Mouse (Mus musculus) forebrain, postnatal 0 days (tissue): ENCODE results near the gene Srebf1. TPM values are rescaled to one million over a fixed set of nuclear protein-coding genes. Genes with fewer than 3 reads are reported as not detected.

Source experiments
- ATAC-seq: fragments of 200-750 bp; cut with Nextera tagmentation; 2 replicates; pipeline ENCODE4 v1.8.0; 2017; ENCODE audit warnings: mild to moderate bottlenecking, moderate library complexity
- DNase-seq: peaks from one replicate; pipeline ENCODE4 v3.0.0-alpha.2; 2015
- H3K27ac ChIP-seq: fragments of 300-500 bp; sonication (generic); 2 replicates; pipeline ENCODE4 v1.5.1; 2014; ENCODE audit warnings: low read depth, mild to moderate bottlenecking, antibody characterized with exemption, low read length, moderate library complexity, mixed read lengths
- H3K27me3 ChIP-seq: fragments of 300-500 bp; sonication (generic); 2 replicates; pipeline ENCODE4 v1.6.1; 2014; ENCODE audit warnings: mild to moderate bottlenecking, low read length, mixed read lengths; ENCODE audit not compliant: insufficient read depth
- H3K36me3 ChIP-seq: fragments of 300-500 bp; sonication (generic); 2 replicates; pipeline ENCODE4 v1.6.1; 2014; ENCODE audit warnings: mild to moderate bottlenecking, moderate library complexity; ENCODE audit not compliant: insufficient read depth
- H3K4me1 ChIP-seq: fragments of 300-500 bp; sonication (generic); 2 replicates; pipeline ENCODE4 v1.6.1; 2014; ENCODE audit warnings: antibody characterized with exemption; ENCODE audit not compliant: insufficient read depth
- H3K4me2 ChIP-seq: fragments of 300-500 bp; sonication (generic); 2 replicates; pipeline ENCODE4 v1.6.1; 2014; ENCODE audit warnings: low read depth, mild to moderate bottlenecking, moderate library complexity
- H3K4me3 ChIP-seq: fragments of 300-500 bp; sonication (generic); 2 replicates; pipeline ENCODE4 v1.5.1; 2014; ENCODE audit warnings: low read depth, low read length, mixed read lengths
- H3K9ac ChIP-seq: fragments of 300-500 bp; sonication (generic); 2 replicates; pipeline ENCODE4 v1.6.1; 2014; ENCODE audit warnings: mild to moderate bottlenecking
- H3K9me3 ChIP-seq: fragments of 300-500 bp; sonication (generic); 2 replicates; pipeline ENCODE4 v1.6.1; 2016; ENCODE audit warnings: low read length
- CTCF ChIP-seq: sonication (generic); IDR thresholded peaks from 2 replicates; pipeline ENCODE4 v1.5.1; 2016; ENCODE audit warnings: antibody characterized with exemption, control low read depth, low read depth
- WGBS: fragments of 180-500 bp; shearing (Covaris S2); extraction: QIAGEN DNeasy Blood & Tissue Kit; methylation state at CpG from one replicate; pipeline ENCODE4 v1.1.7; 2014; 5-methylcytosine and 5-hydroxymethylcytosine counted together
- polyA plus RNA-seq: library from polyadenylated mRNA; unstranded; fragments of >200 nt; fragmentation: Nextera tagmentation; extraction: Ambion mirVana; gene quantifications from 2 replicates; pipeline ENCODE4 v1.2.1, GENCODE M21; 2015
- total RNA-seq: library from RNA; depleted of rRNA; stranded (reverse); fragments of >200 nt; gene quantifications from 2 replicates; pipeline ENCODE4 v1.2.3, GENCODE M21; 2014

Gene Srebf1
- total and polyA plus RNA-seq, 2 experiments from 2014 or later = 32.8 to 70.7 TPM

DNA sequence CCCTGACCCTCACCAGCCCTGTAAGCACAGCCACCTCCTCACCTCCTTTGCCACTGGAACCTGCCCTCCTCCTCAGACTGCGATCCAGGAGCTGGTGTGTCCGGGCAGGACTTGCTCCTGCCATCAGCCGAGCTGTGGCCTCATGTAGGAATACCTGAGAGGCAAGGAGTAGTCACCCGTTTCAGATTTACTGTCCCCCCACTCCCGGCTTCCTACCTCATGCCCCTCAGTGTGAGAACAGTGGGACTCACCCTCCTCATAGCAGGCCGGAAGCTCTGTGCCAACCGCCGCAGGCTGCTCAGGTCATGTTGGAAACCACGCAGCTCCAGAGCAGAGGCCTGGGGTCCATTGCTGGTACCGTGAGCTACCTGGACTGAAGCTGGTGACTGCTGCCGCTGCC is 22.0 kb downstream of the Srebf1 start:
- Histone ChIP-seq H3K4me1 (no peaks in the 10 kb centered on the region), H3K27me3 (no peaks in the 10 kb centered on the region), H3K9ac (no peak overlapping the region), H3K9me3 (no peaks in the 10 kb centered on the region), H3K36me3 (peaks cover 76% of the 10 kb centered on the region), H3K4me3 (no peak overlapping the region), H3K27ac (peak overlapping the region; percentile 75), H3K4me2 (no peak overlapping the region)
- DNase-seq (no peak), ATAC-seq (no peak)
- no peak for TF ChIP-seq CTCF
- WGBS = 87% methylated on average over 11 of the region's 11 CpGs

DNA sequence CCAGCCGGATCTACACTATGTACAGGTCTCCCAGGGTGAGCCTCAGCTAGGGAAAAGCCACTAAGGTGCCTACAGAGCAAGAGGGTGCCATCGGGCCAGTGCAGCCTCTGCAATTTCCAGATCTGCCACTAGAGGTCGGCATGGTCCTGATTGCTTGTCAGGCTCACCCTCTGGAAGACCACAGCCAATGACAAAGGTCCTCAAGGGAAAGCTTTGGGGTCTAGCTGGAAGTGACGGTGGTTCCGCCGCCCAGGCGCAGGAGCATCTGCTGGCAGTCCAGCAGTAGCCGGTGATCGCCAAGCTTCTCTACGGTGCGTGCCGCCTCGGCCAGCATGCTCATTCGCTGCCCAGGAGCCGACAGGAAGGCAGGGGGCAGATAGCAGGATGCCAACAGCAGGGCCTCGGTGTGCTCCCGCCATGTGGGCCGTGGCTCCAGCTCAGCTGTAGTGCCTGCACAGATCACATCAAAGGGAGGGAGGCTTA is 22.6 kb downstream of the Srebf1 start:
- H3K27ac ChIP-seq = peak overlapping the region; percentile 75
- H3K9me3 ChIP-seq = no peaks in the 10 kb centered on the region
- ATAC-seq (peak; percentile 86), DNase-seq (peak; percentile 95)
- H3K4me3 ChIP-seq = no peak overlapping the region
- H3K27me3 ChIP-seq = no peaks in the 10 kb centered on the region
- H3K9ac ChIP-seq = 0 out of 2 replicates have a peak overlapping the region, but pooled peaks have one; percentile 33
- no peaks in the 10 kb centered on the region for H3K4me1 ChIP-seq
- peak; percentile 98 for TF ChIP-seq CTCF
- peak overlapping the region; percentile 37 for H3K4me2 ChIP-seq
- peaks cover 76% of the 10 kb centered on the region for H3K36me3 ChIP-seq
- WGBS = 8% methylated on average over 18 of the region's 18 CpGs

DNA sequence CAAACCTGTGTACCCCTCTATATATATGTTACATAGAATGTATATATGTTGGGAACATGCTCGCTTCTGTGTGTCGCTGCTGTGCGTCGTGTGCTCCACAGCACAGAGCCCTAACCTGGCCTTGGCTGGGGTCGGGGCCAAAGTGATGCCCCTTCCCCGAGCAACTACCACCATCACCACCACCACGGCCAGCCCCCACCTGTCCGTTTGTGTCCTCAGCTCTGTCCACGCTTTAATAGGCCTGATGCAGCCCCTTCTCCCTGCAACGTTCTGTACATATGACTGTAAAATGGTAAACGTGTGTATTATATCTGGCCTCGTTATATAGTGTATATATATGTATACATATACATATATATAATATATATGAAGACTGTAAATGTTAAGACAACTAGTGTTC is 23.7 kb downstream of the Srebf1 start:
- WGBS = 88% methylated on average over 12 of the region's 12 CpGs
- ATAC-seq (no peak), DNase-seq (no peak)
- Histone ChIP-seq H3K4me2 (no peak overlapping the region), H3K4me3 (no peak overlapping the region), H3K4me1 (no peaks in the 10 kb centered on the region), H3K36me3 (peaks cover 76% of the 10 kb centered on the region), H3K27me3 (no peaks in the 10 kb centered on the region), H3K9ac (no peak overlapping the region), H3K9me3 (no peaks in the 10 kb centered on the region), H3K27ac (no peak overlapping the region)
- TF ChIP-seq CTCF = no peak

DNA sequence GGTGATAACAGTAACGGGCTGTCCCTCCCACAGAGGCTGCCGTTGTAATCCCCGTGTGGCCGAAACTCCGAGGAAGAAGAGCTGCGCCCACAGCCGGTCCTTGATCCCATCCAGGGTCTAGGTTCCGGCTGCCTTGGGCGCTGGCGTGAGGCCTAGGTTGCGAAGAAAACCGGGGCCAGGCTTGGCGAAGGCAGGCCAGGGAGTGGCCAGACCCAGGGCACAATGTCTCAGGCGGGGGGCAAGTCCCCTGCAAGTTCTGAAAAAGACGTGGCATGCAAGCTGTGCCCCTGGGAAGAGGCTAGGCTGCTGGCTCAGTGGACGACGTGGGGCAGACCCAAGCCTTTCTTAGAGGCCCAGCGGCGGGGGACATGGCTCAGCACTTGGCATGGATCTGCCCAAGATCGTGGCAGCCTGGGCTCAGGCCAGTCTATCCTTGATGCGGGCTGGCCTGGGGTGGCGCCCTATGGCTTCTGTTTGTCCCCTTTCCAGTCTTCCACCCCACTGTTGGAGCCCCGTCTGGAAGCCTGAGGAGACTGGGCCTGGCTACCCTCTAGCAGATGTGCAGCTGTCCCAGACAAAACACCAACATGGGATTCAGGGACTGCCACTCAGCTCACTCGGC is 24.3 kb downstream of the Srebf1 start:
- no peak for TF ChIP-seq CTCF
- no peak overlapping the region for H3K9ac ChIP-seq
- H3K27ac ChIP-seq = no peak overlapping the region
- ATAC-seq = no peak
- no peak for DNase-seq
- H3K36me3 ChIP-seq = peaks cover 70% of the 10 kb centered on the region
- no peak overlapping the region for H3K4me2 ChIP-seq
- WGBS = 58% methylated on average over 24 of the region's 24 CpGs
- no peaks in the 10 kb centered on the region for H3K4me1 ChIP-seq
- H3K4me3 ChIP-seq = no peak overlapping the region
- no peaks in the 10 kb centered on the region for H3K27me3 ChIP-seq
- no peaks in the 10 kb centered on the region for H3K9me3 ChIP-seq

DNA sequence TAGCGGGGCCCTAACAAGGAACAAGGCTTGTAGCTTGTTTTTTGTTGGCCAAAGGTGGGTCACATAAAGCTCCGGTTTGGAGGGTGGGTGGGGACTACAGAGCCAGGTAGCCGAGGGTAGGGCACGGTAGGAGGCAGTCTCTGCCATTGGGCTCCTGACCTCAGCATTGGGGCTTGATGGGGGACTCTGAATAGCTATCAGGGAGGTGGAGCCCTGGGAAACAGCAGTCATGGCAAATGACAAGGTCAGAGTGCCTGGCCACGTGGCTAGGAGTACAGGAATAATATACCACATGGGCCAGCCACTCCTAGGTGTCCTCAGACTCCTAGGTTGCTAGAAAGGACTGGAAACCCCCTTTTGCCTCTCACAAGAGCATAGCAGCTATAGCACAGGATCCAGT is 26.0 kb downstream of the Srebf1 start:
- Histone ChIP-seq H3K36me3 (peaks cover 66% of the 10 kb centered on the region), H3K4me1 (no peaks in the 10 kb centered on the region), H3K9me3 (no peaks in the 10 kb centered on the region), H3K4me2 (no peak overlapping the region), H3K9ac (no peak overlapping the region), H3K27me3 (no peaks in the 10 kb centered on the region), H3K27ac (no peak overlapping the region), H3K4me3 (no peak overlapping the region)
- WGBS = 83% methylated on average over 5 of the region's 5 CpGs
- ATAC-seq (no peak), DNase-seq (no peak)
- TF ChIP-seq CTCF = no peak

DNA sequence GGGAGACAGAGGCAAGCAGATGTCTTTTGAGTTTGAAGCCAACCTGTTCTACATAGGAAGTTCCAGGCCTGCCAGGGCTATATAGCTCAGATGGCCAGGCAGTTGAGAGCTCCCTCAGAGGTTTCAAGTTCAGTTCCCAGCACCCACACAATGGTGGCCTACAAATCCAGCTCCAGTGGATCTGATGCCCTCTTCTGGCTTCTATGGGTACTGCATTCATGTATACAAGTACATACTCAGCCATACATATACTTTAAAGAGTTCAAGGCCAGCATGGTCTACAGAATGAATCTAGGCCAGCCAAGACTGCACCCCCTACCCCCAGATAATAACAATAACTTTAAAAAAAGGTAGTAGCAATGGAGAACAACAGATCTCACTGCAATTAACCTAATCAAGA is 27.3 kb downstream of the Srebf1 start:
- Histone ChIP-seq H3K4me2 (no peak overlapping the region), H3K9ac (no peak overlapping the region), H3K4me1 (no peaks in the 10 kb centered on the region), H3K9me3 (no peaks in the 10 kb centered on the region), H3K4me3 (no peak overlapping the region), H3K27me3 (no peaks in the 10 kb centered on the region), H3K27ac (no peak overlapping the region), H3K36me3 (peaks cover 64% of the 10 kb centered on the region)
- peak; percentile 66 for TF ChIP-seq CTCF
- ATAC-seq (no peak), DNase-seq (no peak)

DNA sequence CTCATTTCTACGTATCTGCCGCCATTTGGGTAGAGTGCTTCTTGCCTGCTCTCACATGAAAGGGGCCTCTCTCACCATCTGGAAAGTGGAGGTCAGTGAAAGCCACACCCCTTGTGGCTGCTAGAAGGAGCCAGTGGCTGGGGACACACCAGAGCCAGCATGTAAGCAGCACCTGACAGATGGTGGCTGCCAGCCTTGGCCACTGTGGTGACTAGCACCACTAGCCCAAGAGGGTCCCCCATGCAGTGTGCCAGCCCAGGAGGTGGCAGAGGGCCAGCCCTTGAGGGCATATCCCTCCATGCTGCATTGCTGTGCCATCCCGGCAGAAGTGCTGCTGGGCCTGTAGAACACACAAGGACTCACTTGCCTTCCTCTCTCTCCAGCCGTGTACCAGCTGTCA is 28.8 kb downstream of the Srebf1 start:
- ATAC-seq = peak; percentile 28; the same call in 1 of the 2 replicates
- no peak overlapping the region for H3K4me3 ChIP-seq
- TF ChIP-seq CTCF = no peak
- no peaks in the 10 kb centered on the region for H3K27me3 ChIP-seq
- H3K4me1 ChIP-seq = no peaks in the 10 kb centered on the region
- peak overlapping the region; percentile 29; the same call in 1 of the 2 replicates for H3K27ac ChIP-seq
- no peaks in the 10 kb centered on the region for H3K9me3 ChIP-seq
- DNase-seq = no peak
- peaks cover 69% of the 10 kb centered on the region for H3K36me3 ChIP-seq
- no peak overlapping the region for H3K9ac ChIP-seq
- no peak overlapping the region for H3K4me2 ChIP-seq
- 44% methylated on average over 4 of the region's 4 CpGs for WGBS
